Mouse (Mus musculus) cerebellum, adult 2 months (tissue): ENCODE measurements around the gene Spaca6.

Experiments used
- CTCF ChIP-seq: fragments of 200-500 bp; IDR thresholded peaks from 2 replicates; pipeline ENCODE4 v1.5.1; 2011; ENCODE audit warnings: low read depth, mild to moderate bottlenecking, control low read depth, low read length, moderate library complexity, borderline replicate concordance; ENCODE audit not compliant: insufficient read depth
- POLR2A ChIP-seq: fragments of 200-500 bp; IDR thresholded peaks from 2 replicates; pipeline ENCODE4 v1.6.1; 2011; ENCODE audit warnings: low read length, control low read depth, borderline replicate concordance; ENCODE audit not compliant: insufficient read depth

DNA sequence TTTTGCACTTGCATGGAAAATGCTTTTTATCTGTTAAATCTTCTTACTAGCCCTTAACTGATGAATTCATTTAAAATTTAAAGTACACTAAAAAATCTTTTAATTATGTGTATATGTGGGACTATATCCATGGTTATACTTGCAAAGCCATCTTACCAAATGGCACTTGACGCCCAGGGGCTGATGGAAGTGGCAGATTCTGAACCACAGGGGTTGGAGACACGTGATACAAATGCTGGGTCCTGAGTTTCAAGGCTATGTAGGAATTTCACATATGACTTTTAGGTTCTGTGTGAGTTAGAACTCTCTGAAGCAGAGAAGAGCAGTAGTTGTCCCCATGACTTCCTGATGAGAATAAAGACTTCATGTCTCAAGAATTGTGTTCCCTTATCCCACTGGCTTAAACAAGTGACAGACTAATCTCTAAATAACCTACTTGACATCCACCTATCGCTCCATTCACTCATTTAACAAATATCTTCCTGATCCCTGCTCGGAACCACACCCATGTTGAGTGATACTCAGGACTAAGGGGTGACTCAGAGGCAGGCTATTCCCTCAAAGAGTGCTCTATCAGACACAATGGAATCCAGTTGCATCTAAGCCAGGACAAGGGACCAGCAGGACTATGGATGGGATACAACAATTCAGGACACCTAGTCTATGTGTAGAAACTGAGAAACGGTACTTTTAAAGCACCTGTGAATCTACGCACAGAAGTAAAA is 3.2 kb upstream of the Spaca6 start:
- no peak for TF ChIP-seq POLR2A
- TF ChIP-seq CTCF = no peak
